Mouse (Mus musculus) lung, adult 2 months (tissue): ENCODE results near the gene E030018B13Rik.

ENCODE experiments used
- CTCF ChIP-seq: fragments of 200-500 bp; IDR thresholded peaks from 2 replicates; pipeline ENCODE4 v1.5.1; 2011; ENCODE audit warnings: mild to moderate bottlenecking, low read length, control low read depth; ENCODE audit not compliant: insufficient read depth
- POLR2A ChIP-seq: fragments of 200-500 bp; IDR thresholded peaks from 2 replicates; pipeline ENCODE4 v1.6.1; 2011; ENCODE audit warnings: low read depth, mild to moderate bottlenecking, control low read depth, low read length, borderline replicate concordance; ENCODE audit errors: extremely low read depth

DNA sequence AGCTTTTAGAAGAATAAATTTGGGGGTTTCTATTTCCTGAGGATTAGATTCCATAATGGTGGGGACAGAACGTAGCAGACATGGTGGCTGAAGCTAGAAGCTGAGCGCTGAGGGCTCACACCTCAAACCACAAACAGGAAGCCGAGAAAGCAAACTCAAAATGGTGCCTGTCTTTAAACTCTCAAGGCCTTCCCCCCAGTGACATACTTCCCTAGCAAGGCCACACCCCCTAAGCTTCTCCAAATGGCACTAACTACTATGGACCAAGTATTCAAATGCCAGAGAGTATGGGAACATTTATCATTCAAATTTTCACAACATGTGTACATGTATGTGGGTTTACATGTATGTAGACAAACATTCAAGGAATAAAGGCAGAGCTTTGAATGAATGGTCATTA is 13.5 kb downstream of the E030018B13Rik start:
- no peak for TF ChIP-seq CTCF
- TF ChIP-seq POLR2A, result no peak
